Mouse (Mus musculus): Measurements from ENCODE around the gene Tra2a. TPM values are rescaled to one million over a fixed set of nuclear protein-coding genes. Genes with fewer than 3 reads are reported as not detected.

The Tra2a gene
- polyA plus RNA-seq, 2 experiments = 16.1 to 61.4 TPM

DNA sequence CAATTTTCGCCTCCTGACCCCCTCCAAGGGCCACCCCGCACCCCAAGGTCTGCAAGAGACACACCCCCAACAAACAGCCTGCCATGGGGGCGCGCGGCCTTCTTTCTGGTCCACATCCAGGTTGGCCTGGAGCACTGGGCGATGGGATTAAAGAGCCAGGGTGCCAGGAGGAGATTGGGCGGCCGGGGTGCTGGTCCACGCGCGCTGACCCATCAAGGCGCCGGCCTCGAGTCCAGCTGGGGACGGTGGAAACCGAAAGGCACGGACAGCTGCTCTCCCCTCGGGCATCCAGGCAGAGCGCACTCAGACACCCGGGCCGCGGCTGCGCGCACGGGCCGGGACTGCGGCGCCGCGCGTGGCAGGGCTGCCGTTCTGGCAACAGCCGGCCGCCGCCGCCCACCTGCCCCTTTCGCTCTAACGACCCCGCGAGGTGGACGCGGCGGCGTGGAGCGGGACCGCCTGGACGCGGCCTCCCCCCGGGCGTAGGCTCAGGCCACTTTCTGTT is 50.2 kb downstream of the Tra2a start:
- under 1% methylated on average over 42 of the region's 50 CpGs for WGBS (ENCODE audit: insufficient replicate concordance)
- peaks cover 18 to 27% of the 10 kb centered on the region in 2 experiments for H3K4me1 ChIP-seq (replicated peaks; ENCODE audit: control insufficient read depth in 2 of 2, insufficient read depth in 2 of 2, low read length in 1 of 2)
- H3K27me3 ChIP-seq (ENCODE audit: control insufficient read depth, insufficient read depth, low read length) = no peaks in the 10 kb centered on the region
- TF ChIP-seq CTCF (IDR thresholded peaks at IDR 0.05; ENCODE audit: low read depth) (no peak), EP300 (IDR thresholded peaks at IDR 0.05; ENCODE audit: low read depth) (no peak)
- DNase-seq (ENCODE audit: low read depth in 3 of 3, low spot score in 3 of 3) (no peak), ATAC-seq (ENCODE audit: insufficient read depth) (no peak)
- peak overlapping the region; percentile 66 to 94 for H3K4me3 ChIP-seq (ENCODE audit: insufficient read depth in 1 of 2, low read depth in 2 of 2, low read length in 2 of 2)
- peak overlapping the region; percentile 93 for H3K9ac ChIP-seq (replicated peaks)
- peak overlapping the region; percentile 78 for H3K4me2 ChIP-seq (ENCODE audit: low read depth)
- H3K27ac ChIP-seq = no peak overlapping the region; the same call in 1 of the 2 replicates
- no peaks in the 10 kb centered on the region for H3K9me3 ChIP-seq (ENCODE audit: control insufficient read depth, low read length)
- peaks cover 3% of the 10 kb centered on the region; the same call in 1 of the 2 replicates for H3K36me3 ChIP-seq (replicated peaks; ENCODE audit: control insufficient read depth, insufficient read depth, low read depth)

GRCm38 (mm10) chr6:49212931-49213580 is 50.8 kb downstream of the Tra2a start:
- DNase-seq (ENCODE audit: low read depth in 3 of 3, low spot score in 3 of 3) = no peak

GRCm38 (mm10) chr6:49212141-49212540 is 51.7 kb downstream of the Tra2a start:
- WGBS (ENCODE audit: insufficient replicate concordance) = 23% methylated on average over 3 of the region's 4 CpGs
- Histone ChIP-seq H3K4me3 (ENCODE audit: insufficient read depth in 1 of 2, low read depth in 2 of 2, low read length in 2 of 2) (no peak overlapping the region), H3K36me3 (replicated peaks; ENCODE audit: control insufficient read depth, insufficient read depth, low read depth) (peaks cover 3% of the 10 kb centered on the region; the same call in 1 of the 2 replicates), H3K4me1 (replicated peaks; ENCODE audit: control insufficient read depth in 2 of 2, insufficient read depth in 2 of 2, low read length in 1 of 2) (peaks cover 21 to 36% of the 10 kb centered on the region in 2 experiments), H3K9ac (replicated peaks) (no peak overlapping the region), H3K27ac (no peak overlapping the region), H3K27me3 (ENCODE audit: control insufficient read depth, insufficient read depth, low read length) (no peaks in the 10 kb centered on the region), H3K4me2 (ENCODE audit: low read depth) (peak overlapping the region; percentile 78), H3K9me3 (ENCODE audit: control insufficient read depth, low read length) (no peaks in the 10 kb centered on the region)
- DNase-seq (ENCODE audit: low read depth in 3 of 3, low spot score in 3 of 3) = no peak
- TF ChIP-seq CTCF (IDR thresholded peaks at IDR 0.05; ENCODE audit: low read depth) (no peak), EP300 (IDR thresholded peaks at IDR 0.05; ENCODE audit: low read depth) (no peak)
- no peak for ATAC-seq (ENCODE audit: insufficient read depth)

More at GRCm38 (mm10) chr6:49212931-49213580, 50.8 kb downstream of the Tra2a start:
- Histone ChIP-seq H3K9me3 (ENCODE audit: control insufficient read depth, low read length) (no peaks in the 10 kb centered on the region), H3K27me3 (ENCODE audit: control insufficient read depth, insufficient read depth, low read length) (no peaks in the 10 kb centered on the region), H3K9ac (replicated peaks) (peak overlapping the region; percentile 93), H3K4me2 (ENCODE audit: low read depth) (peak overlapping the region; percentile 78), H3K27ac (no peak overlapping the region), H3K36me3 (replicated peaks; ENCODE audit: control insufficient read depth, insufficient read depth, low read depth) (peaks cover 3% of the 10 kb centered on the region; the same call in 1 of the 2 replicates), H3K4me1 (replicated peaks; ENCODE audit: control insufficient read depth in 2 of 2, insufficient read depth in 2 of 2, low read length in 1 of 2) (peaks cover 21 to 32% of the 10 kb centered on the region in 2 experiments), H3K4me3 (ENCODE audit: insufficient read depth in 1 of 2, low read depth in 2 of 2, low read length in 2 of 2) (peak overlapping the region; percentile 66 to 94)
- no peak for ATAC-seq (ENCODE audit: insufficient read depth)
- TF ChIP-seq EP300 (IDR thresholded peaks at IDR 0.05; ENCODE audit: low read depth) = no peak
- TF ChIP-seq CTCF (IDR thresholded peaks at IDR 0.05; ENCODE audit: low read depth) = no peak
- 10% methylated on average over 20 of the region's 20 CpGs for WGBS (ENCODE audit: insufficient replicate concordance)

GRCm38 (mm10) chr6:49211596-49211995 is 52.2 kb downstream of the Tra2a start:
- Histone ChIP-seq H3K4me3 (ENCODE audit: insufficient read depth in 1 of 2, low read depth in 2 of 2, low read length in 2 of 2) (no peak overlapping the region), H3K4me1 (replicated peaks; ENCODE audit: control insufficient read depth in 2 of 2, insufficient read depth in 2 of 2, low read length in 1 of 2) (peaks cover 21 to 36% of the 10 kb centered on the region in 2 experiments), H3K27me3 (ENCODE audit: control insufficient read depth, insufficient read depth, low read length) (no peaks in the 10 kb centered on the region), H3K9me3 (ENCODE audit: control insufficient read depth, low read length) (no peaks in the 10 kb centered on the region), H3K4me2 (ENCODE audit: low read depth) (peak overlapping the region; percentile 46), H3K27ac (no peak overlapping the region), H3K9ac (replicated peaks) (no peak overlapping the region; the same call in 1 of the 2 replicates), H3K36me3 (replicated peaks; ENCODE audit: control insufficient read depth, insufficient read depth, low read depth) (peaks cover 3% of the 10 kb centered on the region; the same call in 1 of the 2 replicates)
- no peak for DNase-seq (ENCODE audit: low read depth in 3 of 3, low spot score in 3 of 3)
- no peak for ATAC-seq (ENCODE audit: insufficient read depth)
- WGBS (ENCODE audit: insufficient replicate concordance) = 30% methylated on average over 5 of the region's 5 CpGs
- TF ChIP-seq CTCF (IDR thresholded peaks at IDR 0.05; ENCODE audit: low read depth) (no peak), EP300 (IDR thresholded peaks at IDR 0.05; ENCODE audit: low read depth) (no peak)
